Mouse (Mus musculus): ENCODE results near the gene Map4k3.
"Not testable (repeated sequence)": the region's sequence is repeated elsewhere in the genome, so short reads cannot be mapped to it uniquely, and the experiment has no call there.

Gene Map4k3

DNA sequence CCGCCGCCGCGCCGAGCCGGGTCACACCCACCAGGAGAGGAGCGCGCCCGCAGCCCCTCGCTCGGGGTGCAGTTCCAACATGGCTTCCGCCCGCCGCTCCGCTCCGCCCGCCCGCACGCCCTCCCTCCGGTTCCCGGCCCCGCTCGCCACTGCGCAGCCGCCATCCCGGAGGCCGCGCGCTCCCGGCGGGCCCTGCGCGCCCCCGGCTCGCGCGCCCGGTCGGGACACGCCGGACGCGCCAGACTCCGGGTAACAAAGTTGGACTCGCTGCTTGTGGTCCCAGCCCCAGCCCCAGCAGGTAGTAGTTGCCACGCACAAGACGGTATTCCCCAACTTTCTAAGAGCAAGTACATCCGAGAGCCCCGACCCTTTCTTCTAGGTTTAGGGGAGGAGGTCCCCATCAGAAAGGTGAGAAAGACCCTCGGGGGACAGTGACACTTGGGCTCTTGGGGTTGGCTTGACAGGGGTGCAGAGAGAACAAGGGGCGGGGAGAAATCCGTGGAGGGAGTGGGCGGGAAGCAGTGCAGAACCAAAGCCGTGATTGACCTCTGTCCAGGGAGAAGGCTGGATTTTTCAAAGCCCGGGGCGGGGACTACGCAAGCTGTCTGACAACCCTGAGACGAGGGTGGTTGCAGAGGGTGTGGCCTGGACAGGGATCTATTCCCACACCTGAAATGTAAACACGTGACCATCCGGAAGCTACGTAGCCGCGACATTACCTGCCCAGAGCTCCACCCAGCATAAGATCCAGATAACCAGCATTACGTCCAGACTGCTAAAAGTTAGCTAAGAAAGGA lies at the start of gene Map4k3:
Gene Map4k3, minus strand, starts transcription at position 424 of the 797 bp plus-strand sequence.
- DNase-seq = peak; percentile 85

DNA sequence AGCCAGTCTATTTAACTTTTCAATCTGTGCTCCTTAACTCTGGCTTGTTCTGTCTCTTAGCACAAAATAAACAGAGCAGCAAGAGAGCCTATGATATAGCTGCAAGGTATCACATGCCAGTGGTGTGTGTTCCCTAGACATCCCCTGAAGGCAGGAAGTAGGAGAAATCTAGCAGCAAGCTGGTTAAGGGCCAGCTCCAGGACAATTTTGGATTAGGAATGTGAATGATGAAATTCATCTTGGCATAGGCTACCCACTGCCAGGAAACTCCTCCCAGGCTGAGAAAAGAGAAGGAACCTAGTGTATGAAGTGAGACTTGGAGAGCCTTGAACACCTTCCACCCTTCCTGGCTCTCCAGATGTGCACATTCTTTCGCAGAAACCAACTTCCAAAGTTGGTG lies 49.3 kb upstream of the Map4k3 start:
- no peak for DNase-seq

DNA sequence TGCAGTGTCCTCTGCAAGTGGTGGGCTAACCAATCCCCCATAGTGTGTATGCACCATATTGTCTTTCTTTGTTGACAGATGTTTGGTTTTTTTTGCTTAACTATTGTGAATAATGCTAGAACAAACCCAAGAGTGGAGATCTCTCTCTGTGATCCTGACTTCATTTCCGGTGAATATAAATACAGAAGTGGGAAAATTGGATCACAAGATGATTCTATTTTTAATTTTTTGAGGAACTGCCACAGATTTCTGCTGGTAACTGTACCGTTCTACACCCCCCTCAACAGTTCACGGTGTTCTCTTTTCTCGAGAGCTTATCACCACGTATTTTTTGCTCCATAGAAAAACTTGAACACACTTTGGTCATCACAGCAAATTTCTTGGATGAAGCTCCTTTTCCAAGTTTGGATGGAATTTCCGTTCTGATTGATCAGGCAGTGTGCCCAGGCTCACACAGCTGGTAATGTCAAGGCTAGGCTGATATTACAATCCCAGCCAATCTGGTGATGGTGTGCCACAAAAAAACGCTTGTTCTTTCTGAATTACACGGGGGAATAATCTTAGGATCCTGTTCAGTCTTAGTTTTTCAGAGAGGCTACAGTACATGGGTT lies 47.0 kb upstream of the Map4k3 start:
- no peak for DNase-seq

GRCm38 (mm10) chr17:80772545-80773453 lies 44.5 kb upstream of the Map4k3 start:
- no peak for DNase-seq

DNA sequence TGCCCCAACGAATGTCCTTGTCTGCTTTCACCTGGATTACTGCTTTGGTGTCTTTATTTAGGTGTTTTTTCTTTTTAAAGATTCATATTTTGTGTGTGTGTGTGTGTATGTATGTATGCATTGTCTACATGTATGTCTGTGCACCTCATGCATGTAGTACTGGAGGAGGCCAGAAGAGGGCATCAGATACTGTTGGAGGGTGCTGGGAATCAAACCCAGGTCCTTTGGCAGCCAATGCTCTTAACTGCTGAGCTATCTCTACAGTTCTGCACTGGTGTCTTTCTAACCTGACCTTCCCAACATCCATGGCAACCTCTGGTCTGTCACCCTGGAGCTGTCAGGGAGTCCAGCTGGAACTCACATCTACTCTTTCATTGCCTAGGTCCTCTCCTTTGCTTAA lies 41.8 kb upstream of the Map4k3 start:
- DNase-seq = no peak

GRCm38 (mm10) chr17:80765204-80765603 lies 36.9 kb upstream of the Map4k3 start:
- DNase-seq = no peak

- DNase-seq = no peak
Observed at GRCm38 (mm10) chr17:80763065-80763681, 34.9 kb upstream of the Map4k3 start.

DNA sequence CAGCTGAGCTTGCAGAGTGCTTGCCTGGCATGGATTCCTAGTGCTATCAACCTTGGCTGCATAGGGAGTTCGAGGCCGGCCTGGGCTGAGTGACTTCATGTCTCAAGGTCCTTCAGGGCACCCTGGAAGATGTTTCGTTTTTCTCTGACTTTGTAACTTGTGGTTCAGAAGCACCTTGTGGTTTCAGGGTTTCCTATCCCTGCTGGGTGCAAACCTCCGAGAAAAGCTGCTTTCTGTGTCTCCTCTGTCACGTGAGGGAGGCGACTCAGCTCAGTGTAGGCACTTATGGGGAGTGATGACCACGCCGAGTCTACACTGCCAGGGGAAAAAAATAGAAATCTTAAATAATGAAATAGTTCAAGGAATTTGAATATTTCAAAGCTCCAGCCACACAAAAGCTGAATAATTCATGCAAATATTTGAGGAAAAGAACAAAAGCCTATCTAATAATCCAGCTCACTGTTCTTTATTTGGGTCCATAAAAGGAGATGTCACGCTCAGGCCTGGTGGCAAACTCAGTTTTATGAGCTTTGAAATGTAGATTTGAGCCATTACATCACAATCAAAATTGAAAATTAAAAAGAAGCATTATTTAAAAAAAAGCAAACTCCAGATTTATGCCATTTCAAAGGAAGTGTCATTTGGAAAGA lies 34.2 kb upstream of the Map4k3 start:
- DNase-seq = no peak

DNA sequence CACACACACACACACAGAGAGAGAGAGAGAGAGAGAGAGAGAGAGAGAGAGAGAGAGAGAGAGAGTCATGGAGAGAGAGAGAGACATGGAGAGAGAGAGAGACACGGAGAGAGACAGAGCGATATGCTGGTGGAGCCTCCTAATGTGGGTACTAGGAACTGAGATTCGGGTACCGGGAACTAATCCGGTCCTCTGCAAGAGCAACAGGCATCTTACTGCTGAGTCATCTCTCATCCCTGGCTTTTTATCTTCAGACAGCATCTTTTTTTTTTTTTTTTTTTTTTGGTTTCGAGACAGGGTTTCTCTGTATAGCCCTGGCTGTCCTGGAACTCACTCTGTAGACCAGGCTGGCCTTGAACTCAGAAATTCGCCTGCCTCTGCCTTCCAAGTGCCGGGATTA lies 32.9 kb upstream of the Map4k3 start:
- not testable (repeated sequence) for DNase-seq

DNA sequence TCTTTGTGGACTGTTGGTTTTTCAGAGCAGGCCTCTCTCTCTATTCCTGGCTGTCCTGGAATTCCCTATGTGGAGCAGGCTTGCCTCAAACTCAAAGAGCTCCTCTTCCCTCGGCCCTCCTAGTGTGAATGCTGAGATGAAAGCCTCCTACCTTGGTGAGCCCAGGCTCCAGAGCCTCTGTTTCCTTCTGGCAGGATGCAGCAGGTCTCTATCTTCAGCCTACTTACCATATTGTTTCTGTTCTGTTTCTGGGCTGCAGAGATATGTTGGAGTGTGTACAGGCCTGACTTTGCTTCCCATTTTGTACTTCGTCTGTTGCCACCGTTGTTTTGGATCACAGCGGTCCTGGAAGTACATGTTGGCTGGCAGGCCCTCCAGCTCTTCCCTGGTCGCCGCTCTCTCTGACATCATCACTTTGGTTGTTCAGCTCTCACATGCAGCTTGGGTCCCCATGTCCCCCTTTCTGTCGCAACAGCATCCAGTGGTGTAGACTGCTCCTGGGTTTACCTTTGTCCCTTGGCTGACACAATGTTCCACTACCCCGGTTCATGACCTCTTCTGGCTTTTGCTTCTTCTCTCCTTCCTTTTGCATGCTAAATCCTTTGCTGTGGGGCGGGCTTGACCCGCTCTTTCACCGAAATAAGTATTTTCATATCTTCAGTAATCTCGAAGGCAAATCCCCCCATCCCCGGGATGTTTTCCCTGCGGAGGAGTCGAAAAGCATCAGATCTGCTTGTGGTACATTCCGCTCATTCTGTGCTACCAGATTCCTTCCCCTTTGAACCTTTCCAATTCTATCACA lies 32.3 kb upstream of the Map4k3 start:
- no peak for DNase-seq

- DNase-seq = no peak
Observed at GRCm38 (mm10) chr17:80756043-80756442, 27.8 kb upstream of the Map4k3 start.

- no peak for DNase-seq
Observed at GRCm38 (mm10) chr17:80755076-80755871, 27.0 kb upstream of the Map4k3 start.

GRCm38 (mm10) chr17:80754589-80754988 lies 26.3 kb upstream of the Map4k3 start:
- no peak for DNase-seq

DNA sequence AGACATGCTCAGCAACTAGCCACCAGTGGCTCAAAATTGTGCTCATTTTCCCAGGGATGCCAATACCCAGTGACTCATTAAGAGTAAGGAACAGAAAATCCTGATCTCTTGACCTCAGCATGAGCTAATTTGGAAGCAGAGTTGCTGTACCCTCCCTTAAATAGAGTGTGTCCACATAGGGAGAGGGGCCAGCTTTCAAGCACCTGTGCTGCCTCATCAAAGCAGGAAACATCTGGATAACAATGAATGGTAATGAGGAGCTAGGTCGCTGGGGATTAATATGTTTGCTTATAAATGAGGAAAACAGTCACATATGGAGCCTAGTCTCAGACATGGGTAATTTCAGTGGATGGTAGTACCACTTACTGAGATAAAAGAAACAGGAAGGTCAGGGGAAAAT lies 24.2 kb upstream of the Map4k3 start:
- no peak for DNase-seq

DNA sequence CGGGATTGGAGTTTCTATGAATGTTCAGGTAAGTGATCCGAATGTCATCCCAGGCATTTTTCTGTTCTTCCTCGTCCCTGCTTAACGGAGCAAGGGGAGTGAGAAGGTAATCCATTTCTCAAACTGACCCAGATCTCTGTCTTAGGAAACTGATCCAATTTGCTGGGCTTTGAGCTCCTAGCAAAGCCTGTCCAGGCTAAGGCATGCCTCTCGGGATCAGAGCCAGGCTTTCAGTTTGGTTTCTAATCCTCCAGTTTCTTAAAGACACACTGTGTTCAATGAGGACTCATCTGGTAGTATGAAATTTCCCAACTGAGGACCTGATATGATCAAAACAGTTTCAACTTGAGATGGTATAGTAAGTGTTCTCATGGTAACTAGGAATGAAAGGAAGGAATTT lies 11.1 kb upstream of the Map4k3 start:
- DNase-seq = no peak

GRCm38 (mm10) chr17:80734700-80735099 lies 6.4 kb upstream of the Map4k3 start:
- no peak for DNase-seq

DNA sequence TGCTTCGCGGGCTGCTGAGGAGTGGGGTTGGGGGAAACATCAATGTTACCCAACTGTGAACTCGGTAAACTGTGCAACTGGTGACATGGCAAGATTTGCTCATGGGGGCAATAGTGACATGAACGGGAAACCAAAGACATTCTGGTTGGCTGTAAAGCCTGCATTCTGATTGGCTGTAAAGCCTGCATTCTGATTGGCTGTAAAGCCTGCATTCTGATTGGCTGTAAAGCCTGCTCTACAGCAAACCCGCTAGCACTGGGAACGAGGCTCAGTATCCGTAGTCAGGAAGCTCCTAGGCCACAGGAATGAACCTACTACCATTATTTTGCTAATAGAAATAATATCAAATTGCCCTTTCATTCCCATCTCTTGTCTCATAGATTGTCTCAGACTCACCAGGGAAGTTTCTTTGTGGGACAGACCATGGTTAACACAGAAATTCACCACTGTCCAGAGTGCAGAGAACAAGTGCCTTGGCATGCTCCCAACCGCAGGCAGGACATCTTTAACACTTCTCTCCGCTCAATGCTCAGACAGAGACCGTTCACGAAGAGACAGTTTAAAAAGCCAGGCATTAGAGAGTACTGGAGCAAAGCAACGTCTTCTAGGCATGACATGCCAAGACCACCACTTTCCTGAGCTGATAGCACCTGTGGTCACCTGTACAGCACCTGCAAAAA lies 5.0 kb upstream of the Map4k3 start:
- no peak for DNase-seq

- no peak for DNase-seq
Observed at GRCm38 (mm10) chr17:80732256-80732655, 4.0 kb upstream of the Map4k3 start.

DNA sequence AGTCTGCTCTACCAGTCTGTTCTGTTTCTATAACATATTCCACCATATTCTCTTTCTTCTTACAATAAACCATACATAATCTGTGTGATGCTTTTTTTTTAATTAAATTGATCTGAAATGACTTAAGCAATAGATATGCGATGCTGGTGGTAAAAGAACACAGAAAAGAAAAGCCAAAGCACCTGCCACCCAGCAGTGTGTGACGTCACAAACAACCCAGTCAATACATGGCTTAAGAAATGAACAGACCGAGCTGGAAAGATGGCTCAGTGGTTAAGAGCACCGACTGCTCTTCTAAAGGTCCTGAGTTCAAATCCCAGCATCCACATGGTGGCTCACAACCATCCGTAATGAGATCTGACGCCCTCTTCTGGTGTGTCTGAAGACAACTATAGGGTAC lies 2.0 kb upstream of the Map4k3 start:
- DNase-seq = not testable (repeated sequence)

DNA sequence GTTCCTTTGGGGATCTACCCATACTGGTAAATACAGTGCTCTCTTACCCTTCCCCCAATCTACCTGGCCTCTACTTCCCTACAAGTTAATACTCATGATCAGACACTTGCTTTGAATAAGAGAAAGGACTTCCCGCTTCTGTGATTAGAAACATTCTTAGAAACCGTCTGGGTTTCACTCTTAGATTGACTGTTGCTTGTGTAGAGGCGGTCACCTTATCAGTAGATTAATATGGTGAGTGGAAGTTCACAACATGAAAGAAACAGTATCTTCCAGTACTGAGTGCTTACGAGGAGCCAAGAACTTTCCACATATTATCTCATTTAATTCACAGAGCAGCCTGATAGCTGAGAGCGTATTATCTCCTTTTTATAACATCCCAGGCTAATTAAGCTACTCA lies 1.5 kb upstream of the Map4k3 start:
- DNase-seq = no peak

All from right cerebral cortex, postnatal 4 days (tissue).